Mouse (Mus musculus): ENCODE results near the gene Mrpl27. TPM values are rescaled to one million over a fixed set of nuclear protein-coding genes. Genes with fewer than 3 reads are reported as not detected.

Mrpl27 gene
- total and polyA plus RNA-seq, 3 experiments = 95.2 to 139 (median 104) TPM

DNA sequence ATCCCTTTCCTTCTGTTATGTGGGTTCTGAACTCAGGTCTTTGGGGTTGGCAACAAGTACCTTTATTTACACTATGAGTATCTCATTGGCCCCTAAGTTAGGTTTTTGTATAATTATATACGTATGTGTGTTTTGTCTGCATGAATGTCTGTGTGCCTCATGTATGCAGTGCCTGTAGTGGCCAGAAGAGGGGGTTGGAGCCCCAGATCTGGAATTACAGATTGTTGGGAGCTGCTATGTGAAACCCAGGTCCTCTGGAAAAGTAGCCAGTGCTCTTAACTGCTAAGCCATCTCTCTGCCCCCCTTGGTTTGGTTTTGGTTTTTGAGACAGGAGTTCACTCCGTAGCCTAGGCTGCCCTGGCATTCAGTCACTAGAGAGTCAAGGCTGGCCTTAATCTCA, 43.6 kb downstream of the Mrpl27 start:
- dilution Hi-C loops (cut with MboI; ENCODE audit: extremely low pct_ligation_motif_present, extremely low pct_unique_long_range_greater_than_20kb, low sequenced_read_pairs) (no loop called here), in situ Hi-C loops (cut with MboI; ENCODE audit: low pct_ligation_motif_present, low pct_unique_long_range_greater_than_20kb, low sequenced_read_pairs) (no loop called here)
- H3K4me2 ChIP-seq (ENCODE audit: insufficient read depth, low read depth, poor library complexity, severe bottlenecking) = no peak overlapping the region
- H3K4me1 ChIP-seq (ENCODE audit: control insufficient read depth in 1 of 2, insufficient read depth in 2 of 2) = peaks cover 23 to 65% of the 10 kb centered on the region in 2 experiments
- peak; percentile 21 for TF ChIP-seq RAD21 (IDR thresholded peaks at IDR 0.05; ENCODE audit: low read depth, low read length)
- TF ChIP-seq JUND (conservative IDR thresholded peaks at IDR 0.05; ENCODE audit: low read depth, low read length) = no peak
- peak; percentile 30 to 51; a peak in 3 of 4 replicates for TF ChIP-seq CTCF (conservative IDR thresholded peaks at IDR 0.05 in 1 of 2, IDR thresholded peaks at IDR 0.05 in 1 of 2; ENCODE audit: low read depth in 2 of 2, low read length in 2 of 2)
- no peak for TF ChIP-seq TBP (conservative IDR thresholded peaks at IDR 0.05; ENCODE audit: low read depth, low read length)
- no peak for TF ChIP-seq CHD2 (IDR thresholded peaks at IDR 0.05; ENCODE audit: low read length)
- TF ChIP-seq MYC (IDR thresholded peaks at IDR 0.05; ENCODE audit: low read depth, low read length) = no peak
- TF ChIP-seq SMC3 (IDR thresholded peaks at IDR 0.05; ENCODE audit: low read depth, low read length) = no peak
- no peak for TF ChIP-seq IRF4 (IDR thresholded peaks at IDR 0.05; ENCODE audit: low read depth, low read length)
- TF ChIP-seq UBTF (IDR thresholded peaks at IDR 0.05; ENCODE audit: low read depth, low read length) = no peak
- no peak for TF ChIP-seq SIN3A (IDR thresholded peaks at IDR 0.05; ENCODE audit: low read length)
- no peak for TF ChIP-seq POLR2A (IDR thresholded peaks at IDR 0.05; ENCODE audit: low read depth, low read length)
- no peak for TF ChIP-seq ZMIZ1 (IDR thresholded peaks at IDR 0.05; ENCODE audit: low read depth, low read length)
- no peak for TF ChIP-seq TCF12 (IDR thresholded peaks at IDR 0.05; ENCODE audit: low read depth, low read length)
- no peaks in the 10 kb centered on the region for H3K36me3 ChIP-seq (replicated peaks in 1 of 2; ENCODE audit: control insufficient read depth in 1 of 2, insufficient read depth in 1 of 2, low read length in 1 of 2)
- no peak overlapping the region for H3K4me3 ChIP-seq (replicated peaks in 1 of 3; ENCODE audit: low read depth in 2 of 3, low read length in 2 of 3, poor library complexity in 1 of 3)
- H3K27ac ChIP-seq (ENCODE audit: insufficient read depth, low read depth) = peak overlapping the region; percentile 47; the same call in 1 of the 2 replicates
- no peaks in the 10 kb centered on the region for H3K79me2 ChIP-seq (replicated peaks; ENCODE audit: control insufficient read depth, extremely low read depth, insufficient read depth, poor library complexity, severe bottlenecking)
- peak; percentile 42 for DNase-seq (ENCODE audit: extremely low read depth)
- H3K9ac ChIP-seq (ENCODE audit: insufficient read depth, low read depth) = no peak overlapping the region
- H3K9me3 ChIP-seq (replicated peaks; ENCODE audit: low read length) = peaks cover 6% of the 10 kb centered on the region
- no peaks in the 10 kb centered on the region for H3K27me3 ChIP-seq (replicated peaks)

DNA sequence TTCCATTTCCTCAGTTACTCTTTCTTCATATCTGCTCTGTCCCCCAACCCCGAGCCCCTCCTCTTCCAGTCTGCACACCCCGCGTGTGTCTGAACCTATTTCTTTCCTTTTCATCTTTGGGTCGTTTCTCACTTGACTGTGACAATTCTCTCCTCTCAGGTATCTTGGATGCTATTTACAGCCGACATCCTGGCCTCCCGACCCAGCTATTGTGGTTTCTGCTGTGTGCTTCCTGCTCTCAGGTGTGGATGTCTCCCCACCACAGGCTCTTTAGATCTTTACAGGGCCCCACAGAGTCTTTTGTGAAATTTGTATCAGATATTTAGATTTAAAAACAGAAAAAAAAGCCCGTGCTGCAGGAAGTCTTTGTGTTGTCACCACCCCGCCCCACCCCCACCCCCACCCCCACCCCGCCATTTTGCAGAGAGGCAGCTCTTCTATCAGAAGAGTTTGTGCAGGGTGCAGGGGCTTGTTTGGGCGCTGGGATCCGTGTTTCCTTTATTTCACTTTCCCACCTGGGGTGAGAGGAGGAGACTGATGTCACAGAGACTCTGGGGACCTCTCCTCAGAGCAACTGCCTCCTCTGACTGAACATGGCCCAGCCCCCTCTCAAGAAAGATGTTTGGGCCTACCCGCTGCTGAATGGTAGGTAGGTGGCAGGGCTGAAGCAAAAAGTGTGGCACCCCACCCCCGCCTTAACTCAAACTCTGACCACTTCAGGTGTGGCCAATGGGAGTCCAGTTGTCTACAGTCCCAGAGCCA, 44.3 kb downstream of the Mrpl27 start:
- H3K4me3 ChIP-seq (replicated peaks in 1 of 3; ENCODE audit: low read depth in 2 of 3, low read length in 2 of 3, poor library complexity in 1 of 3) = peak overlapping the region in 1 of 3 experiments; percentile 10
- in situ Hi-C loops (cut with MboI; ENCODE audit: low pct_ligation_motif_present, low pct_unique_long_range_greater_than_20kb, low sequenced_read_pairs) = no loop called here
- no peaks in the 10 kb centered on the region for H3K79me2 ChIP-seq (replicated peaks; ENCODE audit: control insufficient read depth, extremely low read depth, insufficient read depth, poor library complexity, severe bottlenecking)
- H3K4me2 ChIP-seq (ENCODE audit: insufficient read depth, low read depth, poor library complexity, severe bottlenecking) = peak overlapping the region; percentile 55; the same call in 1 of the 2 replicates
- H3K9me3 ChIP-seq (replicated peaks; ENCODE audit: low read length) = peaks cover 6% of the 10 kb centered on the region
- H3K4me1 ChIP-seq (ENCODE audit: control insufficient read depth in 1 of 2, insufficient read depth in 2 of 2) = peaks cover 18 to 58% of the 10 kb centered on the region in 2 experiments
- peak overlapping the region; percentile 11; the same call in 1 of the 2 replicates for H3K9ac ChIP-seq (ENCODE audit: insufficient read depth, low read depth)
- no peaks in the 10 kb centered on the region for H3K27me3 ChIP-seq (replicated peaks)
- DNase-seq (ENCODE audit: extremely low read depth) = peak; percentile 68
- dilution Hi-C loops (cut with MboI; ENCODE audit: extremely low pct_ligation_motif_present, extremely low pct_unique_long_range_greater_than_20kb, low sequenced_read_pairs) = no loop called here
- no peaks in the 10 kb centered on the region for H3K36me3 ChIP-seq (replicated peaks in 1 of 2; ENCODE audit: control insufficient read depth in 1 of 2, insufficient read depth in 1 of 2, low read length in 1 of 2)
- H3K27ac ChIP-seq (ENCODE audit: insufficient read depth, low read depth) = peak overlapping the region; percentile 47
- no peak for TF ChIP-seq ZKSCAN1 (IDR thresholded peaks at IDR 0.05; ENCODE audit: borderline replicate concordance, low read depth, low read length)
- TF ChIP-seq GABPA (IDR thresholded peaks at IDR 0.05; ENCODE audit: insufficient replicate concordance, low read depth, low read length) = no peak
- TF ChIP-seq MAX (IDR thresholded peaks at IDR 0.05; ENCODE audit: low read length) = no peak
- TF ChIP-seq EP300 (IDR thresholded peaks at IDR 0.05; ENCODE audit: low read length) = peak; percentile 40; the same call in 1 of the 2 replicates
- TF ChIP-seq ZC3H11A (IDR thresholded peaks at IDR 0.05; ENCODE audit: low read depth, low read length) = no peak
- peak; percentile 11; the same call in 1 of the 2 replicates for TF ChIP-seq NRF1 (IDR thresholded peaks at IDR 0.05; ENCODE audit: low read depth, low read length)
- no peak for TF ChIP-seq SMC3 (IDR thresholded peaks at IDR 0.05; ENCODE audit: low read depth, low read length)
- TF ChIP-seq PAX5 (IDR thresholded peaks at IDR 0.05; ENCODE audit: low read length) = no peak
- TF ChIP-seq ETS1 (conservative IDR thresholded peaks at IDR 0.05; ENCODE audit: low read depth, low read length) = no peak
- TF ChIP-seq RCOR1 (conservative IDR thresholded peaks at IDR 0.05; ENCODE audit: low read depth, low read length) = no peak
- TF ChIP-seq USF2 (conservative IDR thresholded peaks at IDR 0.05; ENCODE audit: low read depth, low read length) = no peak
- TF ChIP-seq E2F4 (IDR thresholded peaks at IDR 0.05; ENCODE audit: insufficient replicate concordance, low read depth, low read length) = no peak
- TF ChIP-seq JUN (IDR thresholded peaks at IDR 0.05; ENCODE audit: insufficient read depth, low read depth, low read length) = no peak
- TF ChIP-seq MXI1 (IDR thresholded peaks at IDR 0.05; ENCODE audit: low read depth, low read length) = 0 out of 2 replicates have a peak, but pooled peaks have one; percentile 17
- TF ChIP-seq CTCF (conservative IDR thresholded peaks at IDR 0.05 in 1 of 2, IDR thresholded peaks at IDR 0.05 in 1 of 2; ENCODE audit: low read depth in 2 of 2, low read length in 2 of 2) = no peak
- no peak for TF ChIP-seq MYC (IDR thresholded peaks at IDR 0.05; ENCODE audit: low read depth, low read length)
- peak; percentile 43; the same call in 1 of the 2 replicates for TF ChIP-seq BHLHE40 (IDR thresholded peaks at IDR 0.05; ENCODE audit: low read depth, low read length)
- no peak for TF ChIP-seq JUND (conservative IDR thresholded peaks at IDR 0.05; ENCODE audit: low read depth, low read length)
- TF ChIP-seq SIN3A (IDR thresholded peaks at IDR 0.05; ENCODE audit: low read length) = no peak
- no peak for TF ChIP-seq UBTF (IDR thresholded peaks at IDR 0.05; ENCODE audit: low read depth, low read length)
- no peak for TF ChIP-seq MAFK (IDR thresholded peaks at IDR 0.05; ENCODE audit: insufficient replicate concordance, low read length)
- 0 out of 2 replicates have a peak, but pooled peaks have one; percentile 16 for TF ChIP-seq IRF4 (IDR thresholded peaks at IDR 0.05; ENCODE audit: low read depth, low read length)
- 0 out of 2 replicates have a peak, but pooled peaks have one; percentile 8 for TF ChIP-seq HCFC1 (IDR thresholded peaks at IDR 0.05; ENCODE audit: low read depth, low read length)
- TF ChIP-seq ZNF384 (IDR thresholded peaks at IDR 0.05; ENCODE audit: low read depth, low read length) = peak; percentile 49
